20 mouse cellular contexts compared by ENCODE assay signal in genomic region chr1:88317279-88317678, GRCm38 (mm10). TPM values are rescaled to one million over a fixed set of nuclear protein-coding genes. Genes with fewer than 3 reads are reported as not detected.
"Had no signal": no experiment of that assay in that cellular context is flagged by ENCODE, and none has a peak within 500 bp of the region (broad histone marks: within the 10 kb centered on the region; RNA-seq: fewer than 3 reads in every experiment).

No protein-coding gene starts in this region.

- H3K4me3 ChIP-seq: megakaryocyte, embryonic 14.5 days; midbrain, embryonic 13.5 days; midbrain, embryonic 15.5 days; neural tube, embryonic 12.5 days; stomach, embryonic 15.5 days had no signal

- H3K36me3 ChIP-seq: midbrain, embryonic 13.5 days; midbrain, embryonic 15.5 days; neural tube, embryonic 12.5 days; stomach, embryonic 15.5 days had no signal

- H3K9ac ChIP-seq: liver, embryonic 14.5 days; midbrain, embryonic 13.5 days; midbrain, embryonic 15.5 days; neural tube, embryonic 12.5 days; stomach, embryonic 15.5 days had no signal

- H3K27me3 ChIP-seq: midbrain, embryonic 13.5 days; midbrain, embryonic 15.5 days; neural tube, embryonic 12.5 days; stomach, embryonic 15.5 days had no signal

- H3K4me1 ChIP-seq: megakaryocyte, embryonic 14.5 days; midbrain, embryonic 13.5 days; midbrain, embryonic 15.5 days; neural tube, embryonic 12.5 days; stomach, embryonic 15.5 days had no signal

- H3K9me3 ChIP-seq: megakaryocyte, embryonic 14.5 days; midbrain, embryonic 13.5 days; midbrain, embryonic 15.5 days; neural tube, embryonic 12.5 days; stomach, embryonic 15.5 days had no signal

- H3K4me2 ChIP-seq: midbrain, embryonic 11.5 days; midbrain, embryonic 13.5 days; midbrain, embryonic 15.5 days; neural tube, embryonic 12.5 days; stomach, embryonic 15.5 days had no signal

- H3K27ac ChIP-seq: liver, embryonic 14.5 days; macrophage; midbrain, embryonic 13.5 days; midbrain, embryonic 15.5 days; neural tube, embryonic 12.5 days; stomach, embryonic 15.5 days had no signal

- DNase-seq: lung, adult 2 months; lung, postnatal 14 days; right cerebral cortex, postnatal 14 days; thymus, adult 18-20 months; thymus, postnatal 14 days; thymus, postnatal 36 days had no signal

- ATAC-seq: midbrain, embryonic 13.5 days; midbrain, embryonic 15.5 days had no signal

RNA-seq across cellular contexts. Expression of gene Trpm8, which starts 39.8 kb away (rescaled TPM):
- total RNA-seq: megakaryocyte progenitor cell, adult 5-6 weeks; monocyte, adult 5-6 weeks; neutrophil, adult 5-6 weeks had no signal
- polyA plus RNA-seq: liver, embryonic 14.5 days; liver, embryonic 16.5 days; lung, adult 2 months; macrophage; midbrain, embryonic 11.5 days; neural tube, embryonic 12.5 days; spleen, adult 2 months; stomach, embryonic 15.5 days; thymus, postnatal 0 days had no signal
